Mouse (Mus musculus) testis, adult 2 months (tissue): ENCODE results near the gene Klhl11.

Experiments used
- CTCF ChIP-seq: fragments of 200-500 bp; IDR thresholded peaks from 2 replicates; pipeline ENCODE4 v1.5.1; 2012; ENCODE audit warnings: low read depth, mild to moderate bottlenecking, inconsistent platforms, low read length, moderate library complexity; ENCODE audit not compliant: control insufficient read depth, insufficient read depth, insufficient replicate concordance
- POLR2A ChIP-seq: fragments of 200-500 bp; IDR thresholded peaks from 2 replicates; pipeline ENCODE4 v1.6.1; 2012; ENCODE audit warnings: low read depth, mild to moderate bottlenecking, inconsistent platforms, low read length, moderate library complexity; ENCODE audit not compliant: control insufficient read depth

- TF ChIP-seq CTCF (no peak), POLR2A (no peak)
Measured at GRCm38 (mm10) chr11:100493771-100494170, 21.2 kb upstream of the Klhl11 start.
